Mouse (Mus musculus): Measurements from ENCODE around the gene Slc25a21. TPM values are rescaled to one million over a fixed set of nuclear protein-coding genes. Genes with fewer than 3 reads are reported as not detected.

The Slc25a21 gene
- polyA plus RNA-seq, 1 experiment from 2014 or later = 18.7 TPM

DNA sequence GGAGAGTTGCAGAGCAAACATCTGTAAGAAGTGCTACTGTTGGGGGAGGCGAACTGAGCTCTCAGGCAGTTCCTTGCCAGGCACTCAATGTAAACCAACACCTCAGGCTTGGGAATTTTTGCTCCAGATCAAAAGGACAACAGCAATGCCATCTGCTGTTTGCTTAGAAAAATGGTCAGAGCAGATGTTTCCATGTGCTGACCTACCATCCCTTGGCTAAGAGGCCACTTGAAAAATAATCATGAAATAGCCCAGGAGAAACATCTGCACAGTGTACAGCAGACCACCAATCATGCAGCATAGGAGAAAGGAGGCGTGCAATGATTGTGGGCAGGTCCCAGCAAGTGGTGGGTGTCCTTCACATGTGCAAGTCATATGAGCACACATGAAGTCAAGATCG is 180.9 kb downstream of the Slc25a21 start:
- ATAC-seq (ENCODE audit: low read depth) = no peak
- H3K27me3 ChIP-seq (ENCODE audit: control insufficient read depth, insufficient read depth, low read depth, low read length) = no peaks in the 10 kb centered on the region
- 59% methylated on average over 3 of the region's 3 CpGs for WGBS (ENCODE audit: insufficient replicate concordance)

DNA sequence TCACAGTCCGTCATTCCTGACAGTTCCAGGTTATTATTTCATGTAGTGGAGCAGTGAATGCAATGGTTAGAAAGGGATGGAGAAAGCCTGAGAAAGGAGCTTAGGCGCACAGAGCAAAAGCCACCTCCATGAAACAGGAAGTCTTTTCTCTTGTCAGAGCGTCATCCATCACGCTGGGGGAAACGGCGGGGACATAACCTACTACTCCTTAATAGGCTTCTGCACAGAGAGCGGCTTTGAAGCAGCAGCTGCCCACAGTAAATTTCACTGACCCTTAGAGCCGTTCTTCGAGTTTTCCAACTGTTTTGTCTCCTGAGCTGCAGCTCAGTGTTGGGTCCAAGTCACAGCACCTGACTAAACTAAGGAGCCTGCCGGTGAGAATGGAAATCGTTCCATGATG is 188.3 kb downstream of the Slc25a21 start:
- Histone ChIP-seq H3K4me1 (ENCODE audit: control insufficient read depth, low read depth, low read length) (no peaks in the 10 kb centered on the region), H3K9ac (ENCODE audit: low read depth, low read length) (no peak overlapping the region), H3K36me3 (ENCODE audit: control insufficient read depth, insufficient read depth) (no peaks in the 10 kb centered on the region), H3K4me3 (ENCODE audit: low read depth, low read length) (no peak overlapping the region), H3K27me3 (ENCODE audit: control insufficient read depth, insufficient read depth, low read depth, low read length) (no peaks in the 10 kb centered on the region), H3K27ac (ENCODE audit: low read length) (no peak overlapping the region), H3K9me3 (replicated peaks; ENCODE audit: control insufficient read depth, low read length) (no peaks in the 10 kb centered on the region), H3K4me2 (ENCODE audit: low read depth, low read length) (no peak overlapping the region)
- no peak for ATAC-seq (ENCODE audit: low read depth)
- 32% methylated on average over 11 of the region's 11 CpGs for WGBS (ENCODE audit: insufficient replicate concordance)

More for the DNA sequence above, 180.9 kb downstream of the Slc25a21 start:
- no peaks in the 10 kb centered on the region for H3K4me1 ChIP-seq (ENCODE audit: control insufficient read depth, low read depth, low read length)
- no peaks in the 10 kb centered on the region for H3K9me3 ChIP-seq (replicated peaks; ENCODE audit: control insufficient read depth, low read length)
- no peaks in the 10 kb centered on the region for H3K36me3 ChIP-seq (ENCODE audit: control insufficient read depth, insufficient read depth)
- H3K4me2 ChIP-seq (ENCODE audit: low read depth, low read length) = no peak overlapping the region
- H3K27ac ChIP-seq (ENCODE audit: low read length) = no peak overlapping the region
- no peak overlapping the region for H3K9ac ChIP-seq (ENCODE audit: low read depth, low read length)
- no peak overlapping the region for H3K4me3 ChIP-seq (ENCODE audit: low read depth, low read length)

DNA sequence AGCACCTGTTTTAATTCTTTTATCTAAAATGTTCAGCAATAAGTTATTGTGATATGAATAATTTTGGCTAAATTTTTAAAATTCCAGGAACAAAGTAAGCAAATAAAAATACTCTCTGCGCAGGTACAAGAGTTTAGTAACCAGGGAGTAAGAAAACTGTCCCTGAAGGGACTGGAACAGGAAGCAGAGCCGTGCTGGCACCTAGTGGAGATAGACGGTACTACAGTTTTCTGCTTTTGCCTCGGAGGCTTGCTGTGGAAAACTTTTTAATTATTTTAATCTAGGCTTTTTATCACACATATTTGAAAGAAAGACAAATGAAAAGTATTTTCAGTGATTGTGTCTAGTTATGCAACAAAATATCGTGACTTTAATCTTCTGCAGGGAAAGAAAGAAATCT is 211.2 kb downstream of the Slc25a21 start:
- Histone ChIP-seq H3K4me3 (ENCODE audit: low read depth, low read length) (no peak overlapping the region), H3K9ac (ENCODE audit: low read depth, low read length) (no peak overlapping the region), H3K9me3 (replicated peaks; ENCODE audit: control insufficient read depth, low read length) (no peaks in the 10 kb centered on the region), H3K36me3 (ENCODE audit: control insufficient read depth, insufficient read depth) (no peaks in the 10 kb centered on the region), H3K27me3 (ENCODE audit: control insufficient read depth, insufficient read depth, low read depth, low read length) (no peaks in the 10 kb centered on the region), H3K4me2 (ENCODE audit: low read depth, low read length) (no peak overlapping the region), H3K4me1 (ENCODE audit: control insufficient read depth, low read depth, low read length) (no peaks in the 10 kb centered on the region), H3K27ac (ENCODE audit: low read length) (no peak overlapping the region)
- 7% methylated on average over 5 of the region's 5 CpGs for WGBS (ENCODE audit: insufficient replicate concordance)
- no peak for ATAC-seq (ENCODE audit: low read depth)

DNA sequence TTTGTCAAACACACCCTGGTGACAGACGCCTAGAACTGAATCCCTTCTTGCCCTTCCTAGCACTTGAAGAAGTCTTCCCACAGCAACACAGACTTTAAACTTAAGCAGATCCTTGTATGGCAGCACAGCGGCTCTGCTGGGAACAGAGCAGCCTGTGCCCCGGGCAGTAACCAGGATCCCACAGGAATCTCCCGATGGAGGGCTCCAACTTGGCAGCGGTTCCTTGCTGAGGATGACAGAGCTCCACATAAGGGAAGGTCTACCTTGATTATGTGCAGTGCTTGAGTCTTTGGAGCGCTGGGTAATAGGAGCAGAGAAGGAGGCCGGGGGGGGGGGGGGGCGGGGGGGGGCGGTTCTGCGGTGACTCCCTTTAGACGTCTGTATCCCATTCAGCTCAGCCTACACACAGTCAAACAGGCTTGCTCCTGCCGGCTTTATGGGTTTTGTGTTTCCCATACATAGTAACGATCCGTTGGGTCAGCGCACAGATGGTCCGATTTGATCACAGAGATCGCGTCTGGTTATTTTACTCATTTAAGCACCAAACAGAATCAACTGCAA is 215.1 kb downstream of the Slc25a21 start:
- ATAC-seq (ENCODE audit: low read depth) = no peak
- Histone ChIP-seq H3K4me1 (ENCODE audit: control insufficient read depth, low read depth, low read length) (no peaks in the 10 kb centered on the region), H3K27me3 (ENCODE audit: control insufficient read depth, insufficient read depth, low read depth, low read length) (no peaks in the 10 kb centered on the region), H3K4me3 (ENCODE audit: low read depth, low read length) (no peak overlapping the region), H3K4me2 (ENCODE audit: low read depth, low read length) (no peak overlapping the region), H3K27ac (ENCODE audit: low read length) (no peak overlapping the region), H3K9ac (ENCODE audit: low read depth, low read length) (no peak overlapping the region), H3K9me3 (replicated peaks; ENCODE audit: control insufficient read depth, low read length) (no peaks in the 10 kb centered on the region), H3K36me3 (ENCODE audit: control insufficient read depth, insufficient read depth) (no peaks in the 10 kb centered on the region)
- WGBS (ENCODE audit: insufficient replicate concordance) = 71% methylated on average over 15 of the region's 18 CpGs

DNA sequence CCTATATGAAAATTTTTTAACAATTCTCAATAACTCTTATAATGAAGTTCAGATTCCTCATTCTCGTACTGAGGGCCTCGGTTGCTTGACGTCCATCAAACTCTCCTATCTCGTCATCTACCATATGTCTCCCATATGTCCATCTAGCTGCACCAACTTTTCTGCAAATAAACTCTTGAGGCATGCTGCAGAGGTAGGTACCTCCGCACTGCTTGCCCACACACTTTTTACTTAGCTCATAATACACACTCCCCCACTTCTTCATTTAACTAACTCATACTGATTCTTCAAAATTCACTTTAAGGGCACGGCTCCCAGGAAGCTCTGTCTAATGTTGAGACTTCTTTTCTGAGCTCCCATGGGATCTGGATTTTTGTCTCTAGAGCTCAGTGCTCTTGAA is 222.0 kb downstream of the Slc25a21 start:
- Histone ChIP-seq H3K27ac (ENCODE audit: low read length) (no peak overlapping the region), H3K9ac (ENCODE audit: low read depth, low read length) (no peak overlapping the region), H3K36me3 (ENCODE audit: control insufficient read depth, insufficient read depth) (no peaks in the 10 kb centered on the region), H3K27me3 (ENCODE audit: control insufficient read depth, insufficient read depth, low read depth, low read length) (no peaks in the 10 kb centered on the region), H3K9me3 (replicated peaks; ENCODE audit: control insufficient read depth, low read length) (no peaks in the 10 kb centered on the region), H3K4me3 (ENCODE audit: low read depth, low read length) (no peak overlapping the region), H3K4me2 (ENCODE audit: low read depth, low read length) (no peak overlapping the region), H3K4me1 (ENCODE audit: control insufficient read depth, low read depth, low read length) (no peaks in the 10 kb centered on the region)
- WGBS (ENCODE audit: insufficient replicate concordance) = 90% methylated on average over 6 of the region's 6 CpGs
- no peak for ATAC-seq (ENCODE audit: low read depth)

DNA sequence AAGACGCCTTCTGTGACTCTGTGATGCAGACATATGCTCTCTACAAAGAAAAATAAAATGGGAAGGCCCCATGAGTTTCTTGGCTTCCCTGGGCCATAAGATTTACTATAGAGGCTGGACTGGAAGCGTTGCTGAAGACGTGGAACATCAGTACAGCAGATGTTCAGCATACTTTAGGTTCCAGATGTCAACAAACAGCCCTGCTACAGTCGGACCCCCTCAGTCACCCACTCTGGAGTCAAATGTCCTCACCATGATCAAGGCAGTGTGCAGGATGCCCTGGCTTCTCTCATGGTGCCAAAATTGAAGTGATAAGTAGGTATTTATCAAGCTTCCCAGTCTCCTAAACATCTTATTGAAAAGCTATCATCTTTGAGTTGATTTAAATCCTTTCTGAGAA is 234.0 kb downstream of the Slc25a21 start:
- no peaks in the 10 kb centered on the region for H3K36me3 ChIP-seq (ENCODE audit: control insufficient read depth, insufficient read depth)
- no peaks in the 10 kb centered on the region for H3K4me1 ChIP-seq (ENCODE audit: control insufficient read depth, low read depth, low read length)
- H3K4me2 ChIP-seq (ENCODE audit: low read depth, low read length) = no peak overlapping the region
- WGBS (ENCODE audit: insufficient replicate concordance) = 59% methylated on average over 4 of the region's 4 CpGs
- H3K9me3 ChIP-seq (replicated peaks; ENCODE audit: control insufficient read depth, low read length) = no peaks in the 10 kb centered on the region
- no peak overlapping the region for H3K9ac ChIP-seq (ENCODE audit: low read depth, low read length)
- no peak for ATAC-seq (ENCODE audit: low read depth)
- H3K27ac ChIP-seq (ENCODE audit: low read length) = no peak overlapping the region
- H3K4me3 ChIP-seq (ENCODE audit: low read depth, low read length) = no peak overlapping the region
- H3K27me3 ChIP-seq (ENCODE audit: control insufficient read depth, insufficient read depth, low read depth, low read length) = no peaks in the 10 kb centered on the region

DNA sequence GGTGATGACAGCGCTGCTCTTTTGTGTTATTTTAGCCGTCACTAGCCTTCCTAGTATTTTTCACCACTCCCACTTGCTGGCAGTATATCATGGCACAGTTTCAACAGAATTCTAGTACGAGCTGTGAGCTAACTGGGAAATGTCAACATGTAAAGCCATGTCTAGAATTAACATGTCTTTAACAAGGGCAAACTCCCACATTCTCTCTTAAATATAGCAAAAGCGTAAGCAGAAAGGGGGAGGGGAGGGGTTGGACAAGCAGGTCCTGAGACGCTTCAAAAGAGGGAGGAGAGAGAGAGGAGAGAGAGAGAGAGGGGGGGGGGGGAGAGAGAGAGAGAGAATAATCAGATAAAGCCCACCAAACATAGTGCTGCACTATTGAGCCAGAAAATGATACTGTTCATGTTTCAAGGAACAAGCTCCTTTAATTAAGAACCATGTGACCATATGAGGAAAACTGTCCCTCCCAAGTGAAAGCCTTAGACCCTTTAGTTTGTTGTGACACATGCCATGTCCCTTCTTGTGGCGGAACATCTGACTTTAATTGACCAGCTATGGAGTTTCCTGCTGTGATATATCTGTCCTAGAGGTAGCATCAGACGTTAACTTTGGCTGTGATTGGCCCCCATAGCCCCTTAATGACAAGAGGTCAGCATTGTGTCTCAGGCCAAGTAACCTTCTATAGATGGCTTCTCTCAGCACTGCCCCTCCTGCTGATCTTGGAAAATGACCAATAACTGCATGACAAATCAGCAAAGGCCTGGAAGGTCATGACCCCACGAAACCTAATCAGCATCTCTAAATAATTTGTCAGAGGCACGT is 237.8 kb downstream of the Slc25a21 start:
- no peaks in the 10 kb centered on the region for H3K9me3 ChIP-seq (replicated peaks; ENCODE audit: control insufficient read depth, low read length)
- ATAC-seq (ENCODE audit: low read depth) = no peak
- no peak overlapping the region for H3K4me2 ChIP-seq (ENCODE audit: low read depth, low read length)
- H3K27ac ChIP-seq (ENCODE audit: low read length) = no peak overlapping the region
- no peaks in the 10 kb centered on the region for H3K27me3 ChIP-seq (ENCODE audit: control insufficient read depth, insufficient read depth, low read depth, low read length)
- H3K4me3 ChIP-seq (ENCODE audit: low read depth, low read length) = no peak overlapping the region
- no peaks in the 10 kb centered on the region for H3K4me1 ChIP-seq (ENCODE audit: control insufficient read depth, low read depth, low read length)
- no peaks in the 10 kb centered on the region for H3K36me3 ChIP-seq (ENCODE audit: control insufficient read depth, insufficient read depth)
- 63% methylated on average over 9 of the region's 9 CpGs for WGBS (ENCODE audit: insufficient replicate concordance)
- H3K9ac ChIP-seq (ENCODE audit: low read depth, low read length) = no peak overlapping the region

DNA sequence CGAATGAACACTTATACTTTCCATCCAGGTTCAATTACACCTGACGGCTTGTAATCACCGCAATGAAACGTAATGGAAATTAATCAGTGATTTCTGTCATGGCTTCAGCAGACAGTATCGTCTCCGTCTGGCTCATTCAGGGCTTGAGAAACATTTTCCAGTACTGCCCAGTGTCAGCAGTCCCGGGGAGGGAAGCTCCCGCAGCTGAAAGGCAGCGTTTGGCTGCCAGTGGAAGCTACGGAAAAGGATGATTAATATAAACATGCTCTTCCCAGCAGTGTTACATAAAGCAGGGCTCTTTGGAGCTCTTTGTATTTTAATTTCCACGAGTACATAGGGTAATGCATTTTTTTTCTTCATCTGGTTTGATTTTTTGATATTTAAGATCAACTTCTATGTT is 239.0 kb downstream of the Slc25a21 start:
- Histone ChIP-seq H3K36me3 (ENCODE audit: control insufficient read depth, insufficient read depth) (no peaks in the 10 kb centered on the region), H3K27ac (ENCODE audit: low read length) (no peak overlapping the region), H3K4me2 (ENCODE audit: low read depth, low read length) (no peak overlapping the region), H3K27me3 (ENCODE audit: control insufficient read depth, insufficient read depth, low read depth, low read length) (no peaks in the 10 kb centered on the region), H3K4me1 (ENCODE audit: control insufficient read depth, low read depth, low read length) (no peaks in the 10 kb centered on the region), H3K9ac (ENCODE audit: low read depth, low read length) (no peak overlapping the region), H3K9me3 (replicated peaks; ENCODE audit: control insufficient read depth, low read length) (no peaks in the 10 kb centered on the region), H3K4me3 (ENCODE audit: low read depth, low read length) (no peak overlapping the region)
- ATAC-seq (ENCODE audit: low read depth) = no peak
- 68% methylated on average over 11 of the region's 11 CpGs for WGBS (ENCODE audit: insufficient replicate concordance)
